Mouse (Mus musculus) erythroblast, embryonic 14.5 days (primary cell): ENCODE data around the gene Zbp1.

Experiments
- GATA1 ChIP-seq: IDR thresholded peaks from 2 replicates; pipeline ENCODE4 v1.6.1; 2012; ENCODE audit warnings: low read length, inconsistent platforms, mixed read lengths
- TAL1 ChIP-seq: IDR thresholded peaks from 3 replicates; pipeline ENCODE4 v1.6.1; 2012; ENCODE audit warnings: low read length, inconsistent platforms, mixed read lengths

DNA sequence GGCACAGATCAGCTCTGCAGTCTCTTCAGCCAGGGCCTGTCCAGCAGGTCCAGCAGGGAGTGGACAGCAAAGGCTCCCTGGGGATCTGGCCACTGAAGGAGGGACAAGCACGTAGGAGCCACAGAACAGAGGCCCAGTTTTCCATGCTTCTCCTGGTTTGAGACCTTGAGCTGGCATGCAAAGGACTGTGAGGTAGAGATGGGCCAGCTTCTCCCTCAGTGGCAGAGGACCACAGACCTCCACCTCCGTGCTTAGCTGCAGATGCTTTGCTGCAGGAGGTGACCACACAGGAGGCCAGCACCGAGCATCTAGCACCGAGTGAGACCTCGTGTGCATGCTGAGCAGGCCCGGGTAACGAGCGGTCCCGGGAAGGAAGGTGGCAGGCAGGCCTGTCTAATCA lies 22.0 kb upstream of the Zbp1 start:
- no peak for TF ChIP-seq TAL1
- no peak for TF ChIP-seq GATA1
